Mouse (Mus musculus): ENCODE data around the gene Hsf5.

GRCm38 (mm10) chr11:87688478-87689203 is 71.7 kb downstream of the Hsf5 start:
- TF ChIP-seq CTCF (IDR thresholded peaks at IDR 0.05; ENCODE audit: low read depth): no peak
- no peak for TF ChIP-seq EP300 (IDR thresholded peaks at IDR 0.05; ENCODE audit: low read depth)

Measured in liver, embryonic 14.5 days (tissue).